Mouse (Mus musculus): Measurements from ENCODE around the gene Olfr486. TPM values are rescaled to one million over a fixed set of nuclear protein-coding genes. Genes with fewer than 3 reads are reported as not detected.

Olfr486 gene
- polyA plus RNA-seq, 1 experiment from 2014 or later: not detected

GRCm38 (mm10) chr7:108159771-108160170, 12.8 kb downstream of the Olfr486 start, which contains the start of gene Olfr485:
Olfr485 (minus strand) TSS chr7:108159871.
- H3K9ac ChIP-seq (ENCODE audit: low read length): no peak within 1 kb of the TSS
- H3K27ac ChIP-seq (replicated peaks in 1 of 2; ENCODE audit: control insufficient read depth in 1 of 2, insufficient read depth in 1 of 2, low read depth in 2 of 2, low read length in 2 of 2): no peak within 1 kb of the TSS
- no peaks in the 10 kb centered on the region for H3K27me3 ChIP-seq (ENCODE audit: control insufficient read depth, insufficient read depth, low read length)
- no peaks in the 10 kb centered on the region for H3K9me3 ChIP-seq (ENCODE audit: control insufficient read depth, low read length)
- no peaks in the 10 kb centered on the region for H3K4me1 ChIP-seq (ENCODE audit: control insufficient read depth in 2 of 2, insufficient read depth in 2 of 2, low read length in 2 of 2)
- H3K4me3 ChIP-seq (ENCODE audit: control insufficient read depth in 1 of 2, insufficient read depth in 1 of 2, low read depth in 1 of 2, low read length in 2 of 2): no peak within 1 kb of the TSS
- no peaks in the 10 kb centered on the region for H3K36me3 ChIP-seq (ENCODE audit: control insufficient read depth, insufficient read depth, low read length)
- no peak for ATAC-seq (ENCODE audit: insufficient number of reproducible peaks, insufficient read depth, low FRiP score, low read depth)
- H3K4me2 ChIP-seq (ENCODE audit: low read length): no peak within 1 kb of the TSS

GRCm38 (mm10) chr7:108127349-108127748, 45.2 kb downstream of the Olfr486 start, which contains the start of gene Olfr484:
Olfr484 (minus strand) TSS chr7:108127449.
- Histone ChIP-seq H3K27me3 (ENCODE audit: control insufficient read depth, insufficient read depth, low read length) (no peaks in the 10 kb centered on the region), H3K4me2 (ENCODE audit: low read length) (no peak within 1 kb of the TSS), H3K4me3 (ENCODE audit: control insufficient read depth in 1 of 2, insufficient read depth in 1 of 2, low read depth in 1 of 2, low read length in 2 of 2) (no peak within 1 kb of the TSS), H3K27ac (replicated peaks in 1 of 2; ENCODE audit: control insufficient read depth in 1 of 2, insufficient read depth in 1 of 2, low read depth in 2 of 2, low read length in 2 of 2) (no peak within 1 kb of the TSS), H3K36me3 (ENCODE audit: control insufficient read depth, insufficient read depth, low read length) (no peaks in the 10 kb centered on the region), H3K9me3 (ENCODE audit: control insufficient read depth, low read length) (no peaks in the 10 kb centered on the region), H3K4me1 (ENCODE audit: control insufficient read depth in 2 of 2, insufficient read depth in 2 of 2, low read length in 2 of 2) (no peaks in the 10 kb centered on the region), H3K9ac (ENCODE audit: low read length) (no peak within 1 kb of the TSS)
- ATAC-seq (ENCODE audit: insufficient number of reproducible peaks, insufficient read depth, low FRiP score, low read depth): no peak

Other genes starting within 250 kb of the Olfr486 start
- gene Olfr473, start 242.3 kb downstream of the Olfr486 start, polyA plus RNA-seq (2014; fragmentation: Nextera tagmentation; extraction: Ambion mirVana): not detected in 2 replicates
- not detected in 2 replicates for gene Olfr474, start 218.1 kb downstream of the Olfr486 start, polyA plus RNA-seq (2014; fragmentation: Nextera tagmentation; extraction: Ambion mirVana)
- not detected in 2 replicates for gene Olfr476, start 207.9 kb downstream of the Olfr486 start, polyA plus RNA-seq (2014; fragmentation: Nextera tagmentation; extraction: Ambion mirVana)
- gene Olfr477, start 186.0 kb downstream of the Olfr486 start, polyA plus RNA-seq (2014; fragmentation: Nextera tagmentation; extraction: Ambion mirVana): not detected in 2 replicates
- not detected in 2 replicates for gene Olfr478, start 138.8 kb downstream of the Olfr486 start, polyA plus RNA-seq (2014; fragmentation: Nextera tagmentation; extraction: Ambion mirVana)
- not detected in 2 replicates for gene Olfr479, start 122.0 kb downstream of the Olfr486 start, polyA plus RNA-seq (2014; fragmentation: Nextera tagmentation; extraction: Ambion mirVana)
- gene Olfr480, start 105.4 kb downstream of the Olfr486 start, polyA plus RNA-seq (2014; fragmentation: Nextera tagmentation; extraction: Ambion mirVana): not detected in 2 replicates
- not detected in 2 replicates for gene Olfr481, start 92.9 kb downstream of the Olfr486 start, polyA plus RNA-seq (2014; fragmentation: Nextera tagmentation; extraction: Ambion mirVana)
- gene Olfr482, start 75.2 kb downstream of the Olfr486 start, polyA plus RNA-seq (2014; fragmentation: Nextera tagmentation; extraction: Ambion mirVana): 0.09 TPM in 1 of 2 replicates, not detected in the other
- gene Olfr483, start 71.9 kb downstream of the Olfr486 start, polyA plus RNA-seq (2014; fragmentation: Nextera tagmentation; extraction: Ambion mirVana): not detected in 2 replicates
- gene Olfr484, start 45.3 kb downstream of the Olfr486 start, polyA plus RNA-seq (2014; fragmentation: Nextera tagmentation; extraction: Ambion mirVana): not detected in 2 replicates
- gene Olfr485, start 12.9 kb downstream of the Olfr486 start, polyA plus RNA-seq (2014; fragmentation: Nextera tagmentation; extraction: Ambion mirVana): not detected in 2 replicates
- not detected in 2 replicates for gene Olfr487, start 41.9 kb upstream of the Olfr486 start, polyA plus RNA-seq (2014; fragmentation: Nextera tagmentation; extraction: Ambion mirVana)
- gene Olfr488, start 85.6 kb upstream of the Olfr486 start, polyA plus RNA-seq (2014; fragmentation: Nextera tagmentation; extraction: Ambion mirVana): not detected in 2 replicates
- not detected in 2 replicates for gene Olfr490, start 116.2 kb upstream of the Olfr486 start, polyA plus RNA-seq (2014; fragmentation: Nextera tagmentation; extraction: Ambion mirVana)
- not detected in 2 replicates for gene Olfr491, start 140.7 kb upstream of the Olfr486 start, polyA plus RNA-seq (2014; fragmentation: Nextera tagmentation; extraction: Ambion mirVana)
- not detected in 2 replicates for gene Olfr492, start 150.9 kb upstream of the Olfr486 start, polyA plus RNA-seq (2014; fragmentation: Nextera tagmentation; extraction: Ambion mirVana)
- gene Olfr493, start 174.2 kb upstream of the Olfr486 start, polyA plus RNA-seq (2014; fragmentation: Nextera tagmentation; extraction: Ambion mirVana): not detected in 2 replicates
- not detected in 2 replicates for gene Olfr494, start 192.6 kb upstream of the Olfr486 start, polyA plus RNA-seq (2014; fragmentation: Nextera tagmentation; extraction: Ambion mirVana)
- gene Olfr495, start 220.4 kb upstream of the Olfr486 start, polyA plus RNA-seq (2014; fragmentation: Nextera tagmentation; extraction: Ambion mirVana): not detected in 2 replicates
- gene Olfr497, start 247.7 kb upstream of the Olfr486 start, polyA plus RNA-seq (2014; fragmentation: Nextera tagmentation; extraction: Ambion mirVana): not detected in 2 replicates